Mouse (Mus musculus) cerebellum, adult 2 months (tissue): ENCODE results near the gene Nova2. TPM values are rescaled to one million over a fixed set of nuclear protein-coding genes. Genes with fewer than 3 reads are reported as not detected.

ENCODE experiments used
- DNase-seq, 2 experiments: peaks; one replicate each; pipeline ENCODE4 v3.0.0; 2021
- H3K27ac ChIP-seq: fragments of 200-500 bp; 2 replicates; pipeline ENCODE4 v1.5.1; 2012; ENCODE audit warnings: low read length, control low read depth, inconsistent platforms; ENCODE audit not compliant: insufficient read depth
- H3K27me3 ChIP-seq: fragments of 200-500 bp; 2 replicates; pipeline ENCODE4 v1.6.1; 2012; ENCODE audit warnings: inconsistent platforms, mild to moderate bottlenecking, low read length, moderate library complexity; ENCODE audit not compliant: control insufficient read depth, insufficient read depth
- H3K4me1 ChIP-seq: fragments of 200-500 bp; 2 replicates; pipeline ENCODE4 v1.6.1; 2011; ENCODE audit warnings: low read length; ENCODE audit not compliant: control insufficient read depth, insufficient read depth
- H3K4me3 ChIP-seq: fragments of 200-500 bp; replicated peaks from 2 replicates; pipeline ENCODE3; 2011; ENCODE audit warnings: mild to moderate bottlenecking, low read depth, low read length, control low read depth; ENCODE audit not compliant: insufficient read depth
- CTCF ChIP-seq: fragments of 200-500 bp; IDR thresholded peaks from 2 replicates; pipeline ENCODE4 v1.5.1; 2011; ENCODE audit warnings: low read depth, mild to moderate bottlenecking, control low read depth, low read length, moderate library complexity, borderline replicate concordance; ENCODE audit not compliant: insufficient read depth
- POLR2A ChIP-seq: fragments of 200-500 bp; IDR thresholded peaks from 2 replicates; pipeline ENCODE4 v1.6.1; 2011; ENCODE audit warnings: low read length, control low read depth, borderline replicate concordance; ENCODE audit not compliant: insufficient read depth
- WGBS: fragments of 180-500 bp; shearing (Covaris S2); methylation state at CpG from one replicate; pipeline ENCODE4 v1.1.7; 2018; 5-methylcytosine and 5-hydroxymethylcytosine counted together
- polyA plus RNA-seq: library from polyadenylated mRNA; depleted of rRNA; stranded (reverse); fragments of >200 nt; gene quantifications from 2 replicates; pipeline ENCODE4 v1.2.3, GENCODE M21; 2012

The Nova2 gene
- polyA plus RNA-seq, 1 experiment = 12.8 TPM

DNA sequence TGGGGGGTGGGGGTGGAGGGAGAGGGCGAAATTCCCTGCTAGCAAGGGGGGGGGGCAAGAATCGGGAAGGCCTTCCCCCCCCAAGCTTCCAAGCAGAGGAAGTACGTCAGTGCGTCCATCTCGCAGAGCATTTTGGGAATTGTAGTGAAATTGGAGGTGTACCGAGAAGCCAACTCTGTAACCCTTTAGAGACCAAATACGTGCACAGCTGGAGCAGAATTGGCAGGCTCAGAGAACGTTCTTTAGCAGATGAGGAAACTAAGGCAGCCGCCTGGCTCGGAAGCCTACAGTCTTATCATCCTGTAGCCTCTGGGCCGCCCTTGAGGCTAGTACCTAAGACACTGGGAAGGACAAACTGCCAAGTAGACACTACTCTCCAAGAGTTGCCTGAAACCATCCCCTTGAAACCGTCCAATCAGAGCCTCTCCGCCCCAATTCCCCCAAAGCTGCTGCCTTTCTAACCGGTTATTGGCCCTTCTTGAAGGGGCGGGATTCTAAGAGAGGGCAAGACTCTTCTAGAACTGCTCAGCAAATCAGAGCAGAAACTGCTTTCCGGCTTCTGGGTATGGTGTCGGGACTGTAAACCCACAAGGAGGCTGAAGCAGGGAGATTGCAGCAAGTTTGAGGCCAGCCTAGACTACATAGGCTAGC is 77.3 kb downstream of the Nova2 start:
- peak; percentile 80 to 89 for DNase-seq
- WGBS = 2% methylated on average over 17 of the region's 17 CpGs
- Histone ChIP-seq H3K27me3 (no peaks in the 10 kb centered on the region), H3K27ac (peak overlapping the region; percentile 94), H3K4me3 (peak overlapping the region; percentile 79), H3K4me1 (peaks cover 18% of the 10 kb centered on the region)
- TF ChIP-seq POLR2A (no peak), CTCF (no peak)

DNA sequence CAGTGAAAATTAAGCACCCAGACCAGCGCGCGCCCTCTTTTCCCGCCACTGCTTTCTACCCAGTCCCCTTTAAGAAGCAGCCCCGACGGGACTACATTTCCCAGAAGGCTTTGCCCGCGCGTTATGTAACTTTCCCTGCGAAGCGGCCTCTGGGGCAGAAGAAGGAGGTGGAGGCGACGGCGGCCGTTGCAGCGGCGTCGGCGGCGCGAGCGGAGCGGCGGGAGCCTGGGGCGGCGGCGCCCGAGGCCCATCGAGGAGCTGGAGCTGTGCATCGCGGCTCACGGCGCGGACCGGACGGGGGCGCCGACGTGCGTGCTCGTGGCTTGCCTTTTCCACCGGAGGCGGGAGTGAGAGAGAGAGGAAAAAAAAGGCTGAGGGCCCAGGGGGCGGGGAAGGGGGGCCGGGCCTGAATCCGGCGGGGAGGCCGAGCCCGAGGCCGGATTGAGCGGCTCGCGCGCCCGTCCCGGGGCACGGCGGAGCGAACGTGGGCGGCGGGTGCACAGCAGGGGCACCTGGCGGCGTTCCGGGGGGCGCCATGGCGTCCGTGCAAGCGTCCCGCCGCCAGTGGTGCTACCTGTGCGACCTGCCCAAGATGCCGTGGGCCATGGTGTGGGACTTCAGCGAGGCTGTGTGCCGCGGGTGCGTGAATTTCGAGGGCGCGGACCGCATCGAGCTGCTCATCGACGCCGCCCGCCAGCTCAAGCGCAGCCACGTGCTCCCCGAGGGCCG is 78.4 kb downstream of the Nova2 start, which contains the start of gene Irf2bp1:
Gene Irf2bp1 (plus strand): TSS at position 143 of the 729 bp plus-strand sequence.
- TF ChIP-seq CTCF (no peak), POLR2A (peak; percentile 76)
- H3K4me1 ChIP-seq = peaks cover 14% of the 10 kb centered on the region
- H3K27me3 ChIP-seq = no peaks in the 10 kb centered on the region
- peak; percentile 95 to 98 for DNase-seq
- H3K27ac ChIP-seq = peak within 1 kb of the TSS; percentile 78
- peak within 1 kb of the TSS; percentile 79 for H3K4me3 ChIP-seq
- 2% methylated on average over 88 of the region's 90 CpGs for WGBS

DNA sequence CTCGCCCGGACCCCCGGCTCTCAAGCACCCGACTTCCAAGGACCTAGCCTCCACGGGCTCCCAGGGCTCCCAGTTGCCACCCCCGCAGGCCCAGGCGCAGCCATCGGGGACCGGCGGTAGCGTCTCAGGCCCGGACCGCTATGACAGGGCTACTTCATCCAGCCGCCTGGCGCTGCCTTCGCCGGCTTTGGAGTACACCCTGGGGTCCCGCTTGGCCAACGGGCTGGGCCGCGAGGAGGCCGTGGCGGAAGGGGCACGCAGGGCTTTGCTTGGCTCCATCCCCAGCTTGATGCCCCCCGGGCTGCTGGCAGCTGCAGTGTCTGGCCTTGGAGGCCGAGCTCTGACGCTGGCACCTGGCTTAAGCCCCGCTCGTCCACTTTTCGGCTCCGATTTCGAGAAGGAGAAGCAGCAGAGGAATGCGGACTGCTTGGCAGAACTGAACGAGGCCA is 79.0 kb downstream of the Nova2 start:
- no peak for TF ChIP-seq CTCF
- no peak for TF ChIP-seq POLR2A
- Histone ChIP-seq H3K4me3 (peak overlapping the region; percentile 55), H3K27me3 (no peaks in the 10 kb centered on the region), H3K27ac (peak overlapping the region; percentile 35), H3K4me1 (peaks cover 12% of the 10 kb centered on the region)
- WGBS = under 1% methylated on average over 34 of the region's 34 CpGs
- peak in 1 of 2 experiments; percentile 58 for DNase-seq

DNA sequence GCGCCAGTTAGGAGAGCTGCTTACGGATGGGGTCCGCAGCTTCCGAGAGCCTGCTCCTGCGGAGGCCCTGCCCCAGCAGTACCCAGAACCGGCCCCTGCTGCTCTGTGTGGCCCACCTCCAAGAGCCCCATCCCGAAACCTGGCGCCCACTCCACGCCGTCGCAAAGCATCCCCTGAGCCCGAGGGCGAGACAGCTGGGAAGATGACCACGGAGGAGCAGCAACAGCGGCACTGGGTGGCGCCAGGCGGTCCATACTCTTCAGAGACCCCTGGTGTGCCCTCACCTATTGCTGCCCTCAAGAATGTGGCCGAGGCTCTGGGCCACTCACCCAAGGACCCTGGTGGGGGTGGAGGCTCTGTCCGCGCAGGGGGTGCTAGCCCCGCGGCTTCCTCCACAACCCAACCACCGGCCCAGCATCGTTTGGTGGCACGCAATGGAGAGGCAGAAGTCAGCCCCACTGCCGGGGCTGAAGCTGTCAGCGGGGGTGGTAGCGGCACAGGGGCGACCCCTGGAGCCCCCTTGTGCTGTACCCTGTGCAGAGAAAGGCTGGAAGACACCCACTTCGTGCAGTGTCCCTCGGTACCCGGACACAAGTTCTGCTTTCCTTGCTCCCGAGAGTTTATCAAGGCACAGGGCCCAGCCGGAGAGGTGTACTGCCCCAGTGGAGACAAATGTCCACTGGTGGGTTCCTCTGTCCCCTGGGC is 79.9 kb downstream of the Nova2 start:
- whole genome bisulfite sequencing = 41% methylated on average over 34 of the region's 34 CpGs

DNA sequence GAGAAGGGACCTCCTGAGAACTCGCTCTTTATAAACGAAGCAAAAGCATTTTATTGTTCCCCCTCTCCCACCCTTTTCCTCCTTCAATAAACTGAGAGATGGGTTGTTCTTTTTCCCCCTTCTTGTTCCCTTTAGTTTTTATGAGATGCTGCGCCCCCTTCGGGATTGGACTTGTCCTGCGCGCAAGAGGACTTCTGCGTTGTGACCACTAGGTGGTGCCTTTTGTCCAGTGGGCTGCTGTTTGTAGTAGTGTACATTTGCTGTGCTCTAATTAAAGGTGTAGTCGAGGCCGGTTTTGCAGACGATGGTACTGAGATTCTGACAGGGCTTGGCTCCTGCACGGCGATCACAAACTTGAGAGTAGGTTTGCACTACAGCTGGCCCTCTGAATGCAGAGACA is 80.8 kb downstream of the Nova2 start:
- Histone ChIP-seq H3K4me1 (peaks cover 12% of the 10 kb centered on the region), H3K4me3 (no peak overlapping the region), H3K27ac (no peak overlapping the region), H3K27me3 (no peaks in the 10 kb centered on the region)
- DNase-seq = peak; percentile 83 to 85
- 5% methylated on average over 12 of the region's 12 CpGs for WGBS
- TF ChIP-seq POLR2A (no peak), CTCF (peak; percentile 98)

More for the DNA sequence above, 79.9 kb downstream of the Nova2 start:
- Histone ChIP-seq H3K4me1 (peaks cover 12% of the 10 kb centered on the region), H3K27ac (no peak overlapping the region), H3K27me3 (no peaks in the 10 kb centered on the region), H3K4me3 (no peak overlapping the region)
- DNase-seq = peak; percentile 37 to 50
- TF ChIP-seq POLR2A (no peak), CTCF (no peak)

DNA sequence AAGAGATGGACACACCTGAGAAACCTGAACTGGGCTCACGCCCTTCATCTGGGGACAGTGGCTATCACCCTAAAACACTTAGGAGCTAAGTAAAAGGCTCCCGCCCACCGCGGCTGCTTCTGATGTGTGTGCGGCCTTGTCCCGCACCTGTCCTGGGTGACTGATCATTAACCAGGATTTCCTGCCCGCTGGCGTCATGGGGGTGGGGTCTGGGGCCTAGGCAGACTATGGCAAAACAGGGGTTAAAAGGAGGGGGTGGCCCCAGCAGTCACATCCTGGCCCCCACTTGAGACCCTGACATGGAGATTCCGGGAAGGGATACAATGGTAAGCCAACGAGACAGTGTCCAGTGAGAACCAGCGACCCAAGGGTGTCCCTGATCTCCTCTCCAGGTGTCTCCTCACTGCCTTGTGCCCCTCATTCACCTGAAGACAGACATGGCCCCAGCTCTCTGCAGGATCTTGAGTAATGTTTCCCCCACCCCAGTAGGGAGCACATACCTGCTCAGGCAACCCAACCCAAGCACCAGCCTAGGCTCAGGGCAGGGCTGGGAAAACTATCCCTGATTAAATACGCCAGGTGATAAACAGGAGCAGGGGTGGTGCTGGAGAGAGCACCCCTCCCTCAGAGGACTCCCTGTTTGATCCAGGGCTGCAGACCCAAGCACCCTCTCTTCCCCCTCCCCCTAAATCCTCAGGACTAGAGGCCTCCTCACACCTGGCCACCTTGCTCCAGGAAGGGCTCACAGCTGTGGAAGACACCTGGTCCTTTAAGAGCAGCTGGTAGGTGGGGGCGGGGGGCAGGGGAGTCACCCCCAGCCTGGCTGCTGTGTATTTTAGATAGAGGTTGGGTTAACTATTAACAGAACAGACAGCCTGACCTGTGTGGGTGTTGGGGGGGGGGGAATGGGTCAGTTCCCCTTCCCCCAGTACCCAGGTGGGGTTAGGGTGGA is 81.6 kb downstream of the Nova2 start:
- TF ChIP-seq CTCF (no peak), POLR2A (no peak)
- H3K27ac ChIP-seq = no peak overlapping the region
- peak; percentile 20 to 24 for DNase-seq
- no peak overlapping the region for H3K4me3 ChIP-seq
- H3K4me1 ChIP-seq = peaks cover 12% of the 10 kb centered on the region
- H3K27me3 ChIP-seq = no peaks in the 10 kb centered on the region
- WGBS = 81% methylated on average over 13 of the region's 13 CpGs

DNA sequence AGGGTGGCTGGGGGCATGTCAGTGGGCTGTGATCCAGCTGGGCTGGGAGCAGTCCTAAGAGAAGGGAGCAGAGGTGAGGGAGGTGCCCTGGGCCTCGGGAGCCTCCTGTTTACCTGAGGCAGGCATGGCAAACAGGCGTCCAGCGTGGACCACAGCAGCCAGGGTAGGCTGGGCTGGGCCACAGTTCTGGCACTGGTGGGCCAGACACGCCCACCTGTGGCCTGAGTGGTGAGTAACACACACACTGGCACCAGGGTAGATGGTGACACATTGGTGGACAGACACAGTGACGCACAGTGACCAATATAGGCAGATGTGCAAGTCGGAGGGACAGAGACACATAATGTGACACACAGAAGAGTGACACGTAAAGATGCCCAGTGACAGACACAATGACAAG is 84.9 kb downstream of the Nova2 start:
- H3K4me3 ChIP-seq = no peak overlapping the region
- H3K27me3 ChIP-seq = no peaks in the 10 kb centered on the region
- 79% methylated on average over 7 of the region's 7 CpGs for WGBS
- no peak for TF ChIP-seq CTCF
- no peak for TF ChIP-seq POLR2A
- H3K4me1 ChIP-seq = peaks cover 5% of the 10 kb centered on the region
- peak in 1 of 2 experiments; percentile 16 for DNase-seq
- no peak overlapping the region for H3K27ac ChIP-seq
